ENCODE assay signal across 9 mouse cellular contexts in the genomic region with DNA sequence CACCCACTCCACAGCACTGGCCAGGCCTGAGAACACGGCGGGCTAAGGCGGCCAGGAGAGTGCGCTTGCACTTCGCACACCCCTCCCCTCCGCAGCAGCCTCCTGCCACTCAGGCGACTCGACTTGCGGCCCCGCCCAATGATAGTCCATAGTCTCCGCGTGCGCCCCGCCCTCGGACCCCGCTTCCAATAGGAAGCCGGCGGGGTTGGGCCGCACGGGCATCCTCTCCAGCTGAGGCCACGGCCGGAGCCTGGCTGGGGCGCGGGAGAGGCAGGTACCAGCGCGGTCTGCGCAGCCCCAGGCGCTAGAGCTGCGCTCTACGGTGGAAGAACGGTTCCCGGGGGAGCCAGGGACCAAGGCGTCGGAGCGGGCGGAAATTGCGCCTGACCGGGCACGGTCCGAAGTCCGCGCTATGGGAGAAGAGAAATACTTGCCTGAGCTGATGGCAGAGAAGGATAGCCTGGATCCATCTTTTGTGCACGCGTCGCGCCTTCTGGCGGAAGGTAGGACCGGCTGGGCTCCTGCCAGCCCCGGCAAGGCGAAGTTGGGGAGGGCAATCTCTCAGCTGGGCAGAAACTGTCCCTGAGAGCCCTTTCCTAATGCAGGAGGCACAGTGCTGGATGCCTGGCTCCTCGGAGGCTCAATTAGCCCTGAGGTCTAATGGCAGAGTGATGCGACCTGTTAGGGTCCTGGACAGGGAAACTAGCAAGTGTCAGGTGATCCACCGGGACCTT. TPM values are rescaled to one million over a fixed set of nuclear protein-coding genes. Genes with fewer than 3 reads are reported as not detected.
A peak's percentile ranks its signal among the peaks of the same experiment; 100 is the strongest.
DNase-seq lines count a peak whose midpoint lies in the region; ATAC-seq and TF ChIP-seq lines count a peak whose summit lies in the region.
"Had no signal": no experiment of that assay in that cellular context is flagged by ENCODE, and none has a peak within 500 bp of the region (broad histone marks: within the 10 kb centered on the region; RNA-seq: fewer than 3 reads in every experiment).

Gene Khdrbs2, plus strand, starts transcription at position 209 of the 734 bp plus-strand sequence.

- no peaks in the 10 kb centered on the region for H3K9me3 ChIP-seq in forebrain, postnatal 0 days (ENCODE audit: low read length)
- H3K9me3 ChIP-seq in liver, embryonic 16.5 days (replicated peaks; ENCODE audit: control insufficient read depth, low read length), result no peaks in the 10 kb centered on the region

- TF ChIP-seq CTCF in cerebellum, adult 2 months (IDR thresholded peaks at IDR 0.05; ENCODE audit: borderline replicate concordance, insufficient read depth, low read depth, low read length), result no peak
- TF ChIP-seq CTCF in forebrain, postnatal 0 days (IDR thresholded peaks at IDR 0.05; ENCODE audit: low read depth), result no peak; the same call in 1 of the 2 replicates
- no peak for TF ChIP-seq CTCF in layer of hippocampus, adult 2 months (conservative IDR thresholded peaks at IDR 0.05)

- H3K27me3 ChIP-seq in cerebellum, adult 2 months (ENCODE audit: control insufficient read depth, insufficient read depth, low read length), result no peaks in the 10 kb centered on the region
- no peaks in the 10 kb centered on the region for H3K27me3 ChIP-seq in forebrain, postnatal 0 days (ENCODE audit: insufficient read depth, low read length)
- H3K27me3 ChIP-seq in liver, embryonic 16.5 days (ENCODE audit: control insufficient read depth, insufficient read depth, low read depth, low read length), result peaks cover 9% of the 10 kb centered on the region

- WGBS in cerebellum, adult 2 months, result 1% methylated on average over 53 of the region's 53 CpGs
- WGBS in forebrain, postnatal 0 days, result under 1% methylated on average over 53 of the region's 53 CpGs
- 2% methylated on average over 50 of the region's 53 CpGs for WGBS in liver, embryonic 16.5 days (ENCODE audit: insufficient replicate concordance)

- H3K36me3 ChIP-seq in forebrain, postnatal 0 days (ENCODE audit: insufficient read depth), result no peaks in the 10 kb centered on the region
- no peaks in the 10 kb centered on the region for H3K36me3 ChIP-seq in liver, embryonic 16.5 days (ENCODE audit: control insufficient read depth, insufficient read depth)

- peak within 1 kb of the TSS; percentile 55 for H3K4me2 ChIP-seq in forebrain, postnatal 0 days (ENCODE audit: low read depth)
- peak within 1 kb of the TSS; percentile 39 for H3K4me2 ChIP-seq in liver, embryonic 16.5 days (ENCODE audit: low read depth, low read length)

- peak within 1 kb of the TSS; percentile 56 for H3K4me3 ChIP-seq in cerebellum, adult 2 months (replicated peaks; ENCODE audit: insufficient read depth, low read depth, low read length)
- peak within 1 kb of the TSS; percentile 60 for H3K4me3 ChIP-seq in forebrain, postnatal 0 days (ENCODE audit: low read depth, low read length)
- H3K4me3 ChIP-seq in layer of hippocampus, adult 2 months, result peak within 1 kb of the TSS; percentile 90
- 0 out of 2 replicates have a peak within 1 kb of the TSS, but pooled peaks have one; percentile 6 for H3K4me3 ChIP-seq in liver, embryonic 16.5 days (ENCODE audit: low read depth, low read length)

- ATAC-seq in forebrain, postnatal 0 days, result peak; percentile 99
- ATAC-seq in liver, embryonic 16.5 days (ENCODE audit: low read depth), result peak; percentile 71

- no peaks in the 10 kb centered on the region; the same call in 1 of the 2 replicates for H3K4me1 ChIP-seq in cerebellum, adult 2 months (ENCODE audit: control insufficient read depth, insufficient read depth, low read length)
- H3K4me1 ChIP-seq in forebrain, postnatal 0 days (ENCODE audit: insufficient read depth), result no peaks in the 10 kb centered on the region
- no peaks in the 10 kb centered on the region; the same call in 1 of the 2 replicates for H3K4me1 ChIP-seq in liver, embryonic 16.5 days (ENCODE audit: control insufficient read depth, low read depth, low read length)

- H3K9ac ChIP-seq in forebrain, postnatal 0 days, result peak within 1 kb of the TSS; percentile 65
- no peak within 1 kb of the TSS for H3K9ac ChIP-seq in liver, embryonic 16.5 days (ENCODE audit: low read depth, low read length)

- DNase-seq in Muller cell, postnatal 12 days (ENCODE audit: inconsistent ontology term), result peak; percentile 97
- peak; percentile 94 to 95 for DNase-seq in cerebellum, adult 2 months
- DNase-seq in forebrain, postnatal 0 days, result peak; percentile 93
- peak; percentile 82 for DNase-seq in heart, postnatal 4 days
- DNase-seq in layer of hippocampus, adult 2 months (ENCODE audit: low spot score in 2 of 2), result peak; percentile 90 to 93
- peak; percentile 54 for DNase-seq in ovary, postnatal 10 days (ENCODE audit: low spot score)
- DNase-seq in yolk sac, embryonic 10.5 days (ENCODE audit: low spot score), result peak; percentile 73

- no peak within 1 kb of the TSS for H3K27ac ChIP-seq in cerebellum, adult 2 months (ENCODE audit: insufficient read depth, low read length)
- peak within 1 kb of the TSS; percentile 66 for H3K27ac ChIP-seq in forebrain, postnatal 0 days (ENCODE audit: low read depth, low read length)
- H3K27ac ChIP-seq in layer of hippocampus, adult 2 months, result peak within 1 kb of the TSS; percentile 79
- H3K27ac ChIP-seq in liver, embryonic 16.5 days (ENCODE audit: low read length), result no peak within 1 kb of the TSS

- TF ChIP-seq POLR2A in cerebellum, adult 2 months (IDR thresholded peaks at IDR 0.05; ENCODE audit: borderline replicate concordance, insufficient read depth, low read length), result peak; percentile 37; the same call in 1 of the 2 replicates

RNA-seq across cellular contexts. Expression of gene Khdrbs2, which starts in this region (rescaled TPM):
- 7.2 and 8.2 TPM in 2 replicates for polyA plus RNA-seq in cerebellum, adult 2 months (2012; rRNA removed)
- 33.9 and 35.3 TPM in 2 replicates for total RNA-seq in forebrain, postnatal 0 days (2014; rRNA removed)
- polyA plus RNA-seq in forebrain, postnatal 0 days (2015; fragmentation: Nextera tagmentation; extraction: Ambion mirVana), result 27.2 and 28.8 TPM in 2 replicates
- under 1 TPM; 0.50 to 0.67 TPM for total RNA-seq in heart, postnatal 4 days (2021)
- total RNA-seq in layer of hippocampus, adult 2 months (2021), result 10 to 100 TPM; 13.7 to 18.2 TPM
- polyA plus RNA-seq in liver, embryonic 16.5 days (2015; fragmentation: Nextera tagmentation; extraction: Ambion mirVana), result 0.14 TPM in 1 of 2 replicates, not detected in the other
- polyA plus RNA-seq: spleen, adult 2 months had no signal

Comparison
In these comparisons a context has a peak if more than half of its experiments do, and no peak if none do; other contexts are left out.
1. RNA of gene Khdrbs2 (total RNA-seq): 33.9 to 35.3 TPM in forebrain, postnatal 0 days and 13.7 to 18.2 TPM in layer of hippocampus, adult 2 months; 0.50 to 0.67 TPM in heart, postnatal 4 days; every median in the first group is over 4 times any median in the second.
2. Peak in DNase-seq in heart, postnatal 4 days; RNA of the gene not detected or under 1 TPM.
3. Peak in ATAC-seq, H3K4me3 ChIP-seq and H3K4me2 ChIP-seq in liver, embryonic 16.5 days; RNA of the gene not detected or under 1 TPM.
4. H3K27ac ChIP-seq: peak in forebrain, postnatal 0 days (single experiment) and layer of hippocampus, adult 2 months (single experiment); none in cerebellum, adult 2 months (single experiment) and liver, embryonic 16.5 days (single experiment).
5. H3K4me3 ChIP-seq: peak in every context shown above with its lines; median percentile 90 in layer of hippocampus, adult 2 months; 60 in forebrain, postnatal 0 days; 56 in cerebellum, adult 2 months; 6 in liver, embryonic 16.5 days.
6. Peak in every context shown above with its lines, with median percentiles within 50 percentile points of each other: DNase-seq.